Mouse (Mus musculus) liver, postnatal 0 days (tissue): ENCODE measurements around the gene Hyal1. TPM values are rescaled to one million over a fixed set of nuclear protein-coding genes. Genes with fewer than 3 reads are reported as not detected.

ENCODE experiments used
- ATAC-seq: fragments of 200-750 bp; cut with Nextera tagmentation; 2 replicates; pipeline ENCODE4 v1.8.0; 2017; ENCODE audit warnings: mild to moderate bottlenecking, moderate library complexity
- DNase-seq: peaks from one replicate; pipeline ENCODE4 v3.0.0-alpha.2; 2016
- H3K27ac ChIP-seq: fragments of 300-500 bp; sonication (generic); 2 replicates; pipeline ENCODE4 v1.5.1; 2014; ENCODE audit warnings: antibody characterized with exemption, moderate library complexity, mild to moderate bottlenecking, low read depth
- H3K27me3 ChIP-seq: fragments of 300-500 bp; sonication (generic); 2 replicates; pipeline ENCODE4 v1.6.1; 2014; ENCODE audit warnings: low read length, control low read depth, mixed read lengths; ENCODE audit not compliant: insufficient read depth
- H3K36me3 ChIP-seq: fragments of 300-500 bp; sonication (generic); replicated peaks from 2 replicates; pipeline ENCODE4 v1.6.1; 2014; ENCODE audit warnings: mild to moderate bottlenecking, control low read depth, low read length, moderate library complexity, mixed read lengths; ENCODE audit not compliant: insufficient read depth
- H3K4me1 ChIP-seq: fragments of 300-500 bp; sonication (generic); 2 replicates; pipeline ENCODE4 v1.6.1; 2014; ENCODE audit warnings: antibody characterized with exemption, mild to moderate bottlenecking, control low read depth; ENCODE audit not compliant: insufficient read depth
- H3K4me2 ChIP-seq: fragments of 300-500 bp; sonication (generic); 2 replicates; pipeline ENCODE4 v1.6.1; 2014; ENCODE audit warnings: low read depth, mild to moderate bottlenecking, low read length, moderate library complexity, mixed read lengths
- H3K4me3 ChIP-seq: fragments of 300-500 bp; sonication (generic); 2 replicates; pipeline ENCODE4 v1.5.1; 2014; ENCODE audit warnings: low read depth, low read length
- H3K9ac ChIP-seq: fragments of 300-500 bp; sonication (generic); replicated peaks from 2 replicates; pipeline ENCODE4 v1.6.1; 2014; ENCODE audit warnings: mild to moderate bottlenecking, moderate library complexity
- H3K9me3 ChIP-seq: fragments of 300-500 bp; sonication (generic); 2 replicates; pipeline ENCODE4 v1.6.1; 2016; ENCODE audit warnings: mild to moderate bottlenecking, control low read depth, low read length, mixed read lengths
- CTCF ChIP-seq: sonication (generic); IDR thresholded peaks from 2 replicates; pipeline ENCODE4 v1.5.1; 2016; ENCODE audit warnings: antibody characterized with exemption, low read depth
- EP300 ChIP-seq: IDR thresholded peaks from 2 replicates; pipeline ENCODE4 v1.6.1; 2016; ENCODE audit warnings: antibody characterized with exemption, low read depth, mild to moderate bottlenecking
- WGBS: fragments of 180-500 bp; shearing (Covaris S2); extraction: QIAGEN DNeasy Blood & Tissue Kit; methylation state at CpG from one replicate; pipeline ENCODE4 v1.1.7; 2014; ENCODE audit not compliant: insufficient replicate concordance; 5-methylcytosine and 5-hydroxymethylcytosine counted together
- polyA plus RNA-seq: library from polyadenylated mRNA; unstranded; fragments of >200 nt; fragmentation: Nextera tagmentation; extraction: Ambion mirVana; gene quantifications from 2 replicates; pipeline ENCODE4 v1.2.1, GENCODE M21; 2015

The Hyal1 gene
- polyA plus RNA-seq, 1 experiment from 2014 or later, result 3.3 TPM

GRCm38 (mm10) chr9:107607653-107608245, 31.0 kb downstream of the Hyal1 start:
- Histone ChIP-seq H3K9me3 (no peaks in the 10 kb centered on the region), H3K4me1 (peaks cover 30% of the 10 kb centered on the region), H3K4me3 (no peak overlapping the region), H3K4me2 (peak overlapping the region; percentile 5), H3K36me3 (no peaks in the 10 kb centered on the region), H3K9ac (no peak overlapping the region; the same call in 1 of the 2 replicates), H3K27ac (peak overlapping the region; percentile 6; the same call in 1 of the 2 replicates), H3K27me3 (no peaks in the 10 kb centered on the region)
- DNase-seq, result no peak
- WGBS, result 45% methylated on average over 9 of the region's 9 CpGs
- TF ChIP-seq EP300, result no peak
- no peak for TF ChIP-seq CTCF
- no peak for ATAC-seq

GRCm38 (mm10) chr9:107608741-107609432, 32.2 kb downstream of the Hyal1 start, which contains the start of gene Sema3b:
Sema3b (minus strand) TSS chr9:107609229.
- WGBS, result 56% methylated on average over 12 of the region's 12 CpGs
- Histone ChIP-seq H3K4me2 (no peak within 1 kb of the TSS; the same call in 1 of the 2 replicates), H3K9ac (no peak within 1 kb of the TSS), H3K27me3 (no peaks in the 10 kb centered on the region), H3K36me3 (peaks cover 2% of the 10 kb centered on the region; the same call in 1 of the 2 replicates), H3K9me3 (no peaks in the 10 kb centered on the region), H3K4me1 (peaks cover 37% of the 10 kb centered on the region), H3K27ac (peak within 1 kb of the TSS; percentile 6; the same call in 1 of the 2 replicates), H3K4me3 (no peak within 1 kb of the TSS)
- TF ChIP-seq EP300 (no peak), CTCF (no peak)
- no peak for ATAC-seq
- peak; percentile 52 for DNase-seq

GRCm38 (mm10) chr9:107609433-107609830, 32.7 kb downstream of the Hyal1 start:
- Histone ChIP-seq H3K9me3 (no peaks in the 10 kb centered on the region), H3K4me3 (no peak overlapping the region), H3K9ac (no peak overlapping the region), H3K4me1 (peaks cover 37% of the 10 kb centered on the region), H3K36me3 (peaks cover 7% of the 10 kb centered on the region), H3K27ac (no peak overlapping the region), H3K4me2 (no peak overlapping the region), H3K27me3 (no peaks in the 10 kb centered on the region)
- DNase-seq (no peak), ATAC-seq (no peak)
- no peak for TF ChIP-seq EP300
- 81% methylated on average over 4 of the region's 4 CpGs for WGBS

- Histone ChIP-seq H3K4me1 (peaks cover 33% of the 10 kb centered on the region), H3K9ac (peak overlapping the region; percentile 80; the same call in 1 of the 2 replicates), H3K36me3 (peaks cover 29% of the 10 kb centered on the region), H3K27me3 (no peaks in the 10 kb centered on the region), H3K4me2 (peak overlapping the region; percentile 90), H3K27ac (peak overlapping the region; percentile 94), H3K9me3 (no peaks in the 10 kb centered on the region), H3K4me3 (peak overlapping the region; percentile 55; the same call in 1 of the 2 replicates)
- ATAC-seq (no peak), DNase-seq (no peak)
- TF ChIP-seq CTCF (no peak), EP300 (no peak)
- WGBS, result 40% methylated on average over 6 of the region's 6 CpGs
Observed at GRCm38 (mm10) chr9:107611456-107612190, 34.9 kb downstream of the Hyal1 start.

GRCm38 (mm10) chr9:107612191-107612944, 35.6 kb downstream of the Hyal1 start:
- Histone ChIP-seq H3K4me2 (peak overlapping the region; percentile 90), H3K4me3 (peak overlapping the region; percentile 55), H3K27me3 (no peaks in the 10 kb centered on the region), H3K27ac (peak overlapping the region; percentile 94), H3K36me3 (peaks cover 34% of the 10 kb centered on the region), H3K9ac (peak overlapping the region; percentile 80), H3K9me3 (no peaks in the 10 kb centered on the region), H3K4me1 (peaks cover 31% of the 10 kb centered on the region)
- TF ChIP-seq CTCF (peak; percentile 99), EP300 (no peak)
- 4% methylated on average over 40 of the region's 48 CpGs for WGBS
- ATAC-seq (peak; percentile 95), DNase-seq (peak; percentile 99)
